Mouse (Mus musculus) frontal cortex, postnatal 25 days (tissue): Measurements from ENCODE around the gene Crtap.

ENCODE experiments used
- DNase-seq, 2 experiments: peaks; one replicate each; pipeline ENCODE4 v3.0.0; 2022; ENCODE audit warnings: low spot score in 2 of 2

The Crtap gene

GRCm38 (mm10) chr9:114389905-114390748, at the start of gene Crtap:
Crtap (minus strand) TSS chr9:114390675.
- peak in 1 of 2 experiments; percentile 12 for DNase-seq

GRCm38 (mm10) chr9:114435668-114436067, 45.2 kb upstream of the Crtap start:
- DNase-seq, result no peak

DNA sequence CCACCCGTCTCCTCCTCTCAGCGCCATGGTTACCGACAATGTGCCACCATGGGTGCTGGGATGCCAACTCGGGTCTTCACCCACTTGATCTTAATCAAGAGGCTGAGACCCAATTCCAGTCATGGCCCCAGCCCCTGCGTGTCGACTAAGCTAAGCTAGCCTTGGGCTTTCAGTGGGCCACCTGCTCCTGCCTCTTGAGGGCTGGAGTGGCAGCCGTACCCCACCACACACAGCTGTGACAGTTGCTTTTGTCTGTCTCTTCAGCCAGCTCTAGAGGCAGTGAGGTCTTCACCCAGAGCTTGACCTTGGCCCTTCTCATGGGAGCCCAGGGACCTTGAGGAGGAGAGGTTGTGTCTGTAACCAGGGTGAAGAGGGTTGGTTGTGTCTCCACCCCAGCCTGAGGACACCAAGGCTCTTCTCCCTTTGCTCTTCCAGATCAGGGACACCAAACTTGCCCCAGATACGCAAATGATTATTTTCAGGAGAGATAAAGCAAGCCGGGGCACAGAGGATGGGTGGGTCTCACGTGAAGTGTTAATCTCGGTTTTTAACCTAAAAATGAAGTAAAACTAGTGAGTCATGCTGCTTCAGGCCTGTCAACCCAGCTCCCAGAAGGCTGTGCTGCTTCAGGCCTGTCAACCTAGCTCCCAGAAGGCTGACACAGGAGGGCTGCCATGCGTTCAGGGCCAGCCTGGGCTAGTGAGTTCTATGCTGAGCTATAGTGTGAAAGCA, 37.8 kb upstream of the Crtap start:
- DNase-seq, result no peak

DNA sequence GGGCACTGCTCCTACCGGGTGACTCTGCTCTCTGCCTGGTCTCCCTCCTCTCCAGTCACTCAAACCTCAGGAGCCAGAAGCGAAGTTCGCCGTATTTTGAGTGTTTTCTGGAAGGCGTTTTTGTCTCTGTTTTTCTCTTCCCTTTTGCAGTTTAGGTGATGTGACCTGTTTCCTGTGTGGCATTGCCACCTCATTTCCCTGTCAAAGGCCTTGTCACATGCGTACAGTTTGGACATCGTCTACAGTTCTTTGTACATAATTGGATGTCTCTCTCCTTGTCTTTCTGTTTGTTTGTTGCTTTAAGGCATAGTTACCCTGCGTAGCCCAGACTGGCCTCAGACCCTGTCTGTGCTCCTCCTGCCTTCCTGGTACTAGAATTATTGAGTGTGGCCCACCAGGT, 37.0 kb upstream of the Crtap start:
- no peak for DNase-seq

GRCm38 (mm10) chr9:114426201-114426600, 35.7 kb upstream of the Crtap start:
- DNase-seq, result no peak

- DNase-seq, result no peak
These were observed 35.1 kb upstream of the Crtap start for GRCm38 (mm10) chr9:114425576-114425975.

- DNase-seq, result no peak
These were observed 31.3 kb upstream of the Crtap start for GRCm38 (mm10) chr9:114421797-114422196.

DNA sequence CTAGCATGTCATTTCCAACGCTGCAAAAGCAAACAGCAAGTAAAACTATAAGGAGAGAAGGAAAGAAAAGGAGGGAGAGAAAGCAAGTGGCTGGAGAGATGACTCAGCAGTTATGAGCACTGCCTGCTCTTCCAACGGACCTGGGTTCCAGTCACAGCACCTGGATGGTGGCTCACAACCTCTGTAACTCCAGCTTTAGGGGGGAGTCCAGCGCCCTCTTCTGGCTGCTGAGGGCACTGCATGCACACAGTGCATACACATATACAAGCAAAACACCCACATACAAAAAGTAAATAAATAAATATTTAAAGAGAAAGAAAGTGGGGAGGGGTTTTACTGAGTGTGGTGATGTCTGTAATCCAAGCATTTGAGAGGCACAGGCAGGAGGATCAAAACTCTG, 30.6 kb upstream of the Crtap start:
- DNase-seq, result no peak

GRCm38 (mm10) chr9:114420443-114420842, 30.0 kb upstream of the Crtap start:
- DNase-seq, result no peak

GRCm38 (mm10) chr9:114418187-114418586, 27.7 kb upstream of the Crtap start:
- DNase-seq, result no peak

DNA sequence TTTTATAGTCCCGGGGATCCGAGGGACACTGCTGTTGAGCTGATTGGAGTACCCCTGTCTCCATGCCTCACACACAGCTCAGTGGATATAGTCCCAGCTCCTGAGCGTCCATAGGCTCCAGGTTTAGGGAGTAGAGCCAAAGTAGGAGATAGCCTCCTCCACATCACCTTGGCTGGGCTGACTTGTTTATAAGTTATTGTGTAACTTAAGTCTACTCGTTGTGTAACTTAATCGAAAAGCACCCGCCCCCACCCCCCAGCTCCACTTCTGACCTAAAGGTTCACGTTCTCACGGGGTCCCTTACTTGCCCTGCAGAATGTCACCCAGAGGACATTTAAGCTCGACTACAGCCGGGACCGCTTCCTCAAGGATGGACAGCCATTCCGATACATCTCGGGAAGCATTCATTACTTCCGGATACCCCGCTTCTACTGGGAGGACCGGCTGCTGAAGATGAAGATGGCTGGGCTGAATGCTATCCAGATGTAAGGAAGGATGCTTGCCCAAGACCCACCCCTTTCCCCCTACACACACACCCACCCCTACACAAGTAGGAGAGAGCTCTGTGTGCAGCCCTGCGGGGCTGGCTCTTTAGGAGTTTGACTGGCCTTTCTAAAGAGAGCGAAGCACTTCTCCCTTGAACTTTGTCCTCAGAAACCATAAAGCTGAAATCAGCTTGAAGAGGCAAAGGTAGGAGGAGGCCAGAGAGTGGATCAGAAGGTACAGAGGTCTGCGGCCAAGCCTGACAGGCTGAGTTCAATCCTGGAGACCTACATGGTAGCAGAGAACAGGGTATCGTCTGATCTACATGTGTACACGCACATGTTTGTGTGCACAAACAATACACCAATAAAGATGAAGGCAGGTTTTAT, 26.4 kb upstream of the Crtap start:
- no peak for DNase-seq

DNA sequence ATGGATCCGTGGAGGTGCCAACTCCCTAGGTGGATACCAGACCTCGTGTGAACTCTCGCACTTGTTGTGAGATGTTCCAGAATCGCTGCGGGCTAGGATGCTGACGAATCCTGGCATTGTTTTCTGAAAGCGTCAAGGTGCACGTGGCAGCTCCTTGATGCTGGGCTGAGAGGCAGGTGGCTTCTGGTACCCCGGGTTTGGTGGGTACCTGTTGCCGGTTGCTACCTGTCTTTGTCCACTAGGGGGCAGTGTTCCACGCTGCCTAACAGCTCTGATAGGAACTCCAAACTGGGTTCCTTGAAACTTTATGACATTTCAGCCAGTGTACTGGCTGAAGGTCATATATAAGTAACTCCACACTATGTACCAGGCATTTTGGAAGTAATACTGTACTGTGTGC, 25.2 kb upstream of the Crtap start:
- DNase-seq, result peak in 1 of 2 experiments; percentile 24

GRCm38 (mm10) chr9:114413866-114414265, 23.4 kb upstream of the Crtap start:
- no peak for DNase-seq

DNA sequence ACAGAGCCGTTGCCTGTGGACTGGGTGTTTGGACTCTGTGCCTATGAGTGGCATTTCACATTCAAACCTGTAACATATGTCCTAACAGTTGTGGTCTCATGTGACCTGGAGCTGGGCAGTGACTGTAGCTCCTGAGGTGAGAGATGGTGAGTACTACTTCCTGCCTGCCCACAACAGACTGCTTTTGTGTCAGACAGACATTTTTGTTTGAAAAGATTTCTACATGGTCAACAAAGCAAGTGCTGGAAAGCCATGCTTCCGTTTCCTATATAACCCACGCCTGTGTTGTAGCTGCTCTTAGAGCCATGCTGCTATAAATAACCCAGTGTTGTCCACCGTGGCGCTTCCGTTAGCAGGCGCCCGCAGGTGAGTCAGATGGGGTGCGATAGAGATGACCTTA, 21.9 kb upstream of the Crtap start:
- no peak for DNase-seq

DNA sequence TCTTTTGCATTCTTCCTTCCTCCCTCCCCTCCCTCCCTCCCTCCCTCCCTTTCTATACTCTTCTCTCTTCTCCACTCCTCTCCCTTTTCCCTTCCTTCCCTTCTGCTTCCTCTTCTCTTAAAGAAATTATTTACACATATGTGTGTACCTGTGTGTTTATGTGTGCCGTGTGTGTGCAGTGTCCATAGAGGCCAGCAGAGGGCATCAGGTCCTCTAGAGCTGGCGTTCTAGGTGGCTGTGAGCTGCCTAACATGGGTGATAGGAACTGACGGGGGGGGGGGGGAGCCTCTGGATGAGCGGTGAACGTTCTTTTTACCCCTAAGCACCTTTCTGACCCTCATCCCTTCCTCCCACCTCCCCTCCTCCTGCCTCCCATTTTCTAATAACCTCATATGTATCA, 20.8 kb upstream of the Crtap start:
- no peak for DNase-seq

DNA sequence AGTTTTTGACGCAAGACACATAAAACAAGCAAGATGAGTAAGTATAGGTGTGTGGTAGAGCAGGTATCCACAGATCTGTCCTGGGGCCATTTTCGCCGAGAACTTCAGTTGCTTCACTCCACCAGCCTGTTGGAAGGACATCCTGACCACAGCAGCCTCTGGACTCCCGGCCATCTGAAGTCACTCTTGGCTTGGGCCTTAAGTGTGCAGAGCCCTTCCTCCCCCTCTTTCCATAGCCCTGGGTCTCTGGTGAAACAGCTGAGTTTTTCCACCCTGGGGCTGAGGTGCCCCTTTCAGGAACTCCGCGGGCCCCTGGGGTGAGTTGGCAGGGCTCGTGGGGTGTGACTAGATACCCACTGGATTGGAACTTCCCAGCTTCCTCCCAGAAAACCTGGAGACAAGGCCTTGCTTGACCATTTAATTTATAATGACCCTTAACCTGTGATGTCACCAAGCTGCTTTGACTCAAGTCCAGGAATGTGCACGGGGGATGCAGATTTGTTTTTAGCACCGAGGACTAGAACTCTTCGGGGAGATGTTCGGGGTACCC, 19.9 kb upstream of the Crtap start:
- DNase-seq, result no peak

- no peak for DNase-seq
These were observed 17.2 kb upstream of the Crtap start for GRCm38 (mm10) chr9:114407676-114408075.

- DNase-seq, result peak in 1 of 2 experiments; percentile 10
These were observed 11.2 kb upstream of the Crtap start for GRCm38 (mm10) chr9:114401685-114402080.

- DNase-seq, result peak; percentile 55 to 66
These were observed 10.6 kb upstream of the Crtap start, which contains the start of the genes Glb1 and Tmppe for GRCm38 (mm10) chr9:114400949-114401684. Glb1 (plus strand) TSS chr9:114401076. Tmppe (plus strand) TSS chr9:114401105.

- no peak for DNase-seq
These were observed 10.1 kb upstream of the Crtap start for GRCm38 (mm10) chr9:114400588-114400948.

- DNase-seq, result no peak
These were observed 9.2 kb upstream of the Crtap start for GRCm38 (mm10) chr9:114399680-114400079.
